Mouse (Mus musculus): Measurements from ENCODE around the gene Tango2. TPM values are rescaled to one million over a fixed set of nuclear protein-coding genes. Genes with fewer than 3 reads are reported as not detected.

Gene Tango2
- polyA plus RNA-seq (2015; fragmentation: Nextera tagmentation; extraction: Ambion mirVana) = 24.6 and 33.0 TPM in 2 replicates

DNA sequence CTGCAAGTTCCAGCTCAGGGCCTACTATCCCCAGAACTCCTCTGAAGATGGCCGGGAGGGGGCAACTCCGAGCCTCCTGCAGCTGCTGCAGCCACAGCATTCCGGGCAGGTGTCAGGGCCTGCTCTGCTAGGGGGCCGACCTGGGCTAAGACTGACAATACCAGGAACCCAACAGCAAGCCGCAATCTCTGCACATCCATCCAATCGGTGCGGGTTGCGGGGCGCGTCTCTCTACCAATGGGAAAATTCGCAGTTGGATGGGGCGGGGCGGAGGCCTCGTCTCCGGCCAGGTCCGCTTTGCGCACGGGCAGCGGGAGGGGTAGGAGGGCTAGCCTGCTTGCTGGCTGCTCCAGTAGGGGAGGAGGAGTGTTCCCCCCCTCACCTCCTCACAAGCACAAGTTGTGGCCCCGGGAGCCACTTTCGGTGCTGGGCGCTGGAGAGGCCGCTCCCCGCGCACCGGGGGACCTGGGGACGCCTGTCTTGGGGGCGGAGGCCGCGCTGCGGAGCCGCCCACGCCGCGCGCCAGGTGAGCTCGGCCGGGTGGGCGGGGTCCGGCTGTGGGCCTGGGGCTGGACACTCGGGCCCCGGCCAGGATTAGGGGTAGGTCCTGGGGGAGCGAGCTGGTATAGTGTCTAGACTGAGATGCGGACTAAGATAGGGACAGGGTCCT is at the start of gene Tango2, which contains the start of gene Arvcf:
Gene Tango2 (minus strand): TSS at position 173 of the 670 bp plus-strand sequence.
Gene Arvcf (plus strand): TSS at position 252 of the 670 bp plus-strand sequence.
- Histone ChIP-seq H3K36me3 (no peaks in the 10 kb centered on the region), H3K4me1 (peaks cover 26% of the 10 kb centered on the region), H3K4me3 (peak within 1 kb of the TSS; percentile 67), H3K4me2 (peak within 1 kb of the TSS; percentile 91), H3K27me3 (peaks cover 30% of the 10 kb centered on the region), H3K9me3 (no peaks in the 10 kb centered on the region), H3K9ac (peak within 1 kb of the TSS; percentile 52), H3K27ac (no peak within 1 kb of the TSS)
- ATAC-seq (ENCODE audit: borderline replicate concordance, extremely low read depth, low FRiP score, low TSS enrichment) = peak; percentile 77
- under 1% methylated on average over 44 of the region's 44 CpGs for WGBS

DNA sequence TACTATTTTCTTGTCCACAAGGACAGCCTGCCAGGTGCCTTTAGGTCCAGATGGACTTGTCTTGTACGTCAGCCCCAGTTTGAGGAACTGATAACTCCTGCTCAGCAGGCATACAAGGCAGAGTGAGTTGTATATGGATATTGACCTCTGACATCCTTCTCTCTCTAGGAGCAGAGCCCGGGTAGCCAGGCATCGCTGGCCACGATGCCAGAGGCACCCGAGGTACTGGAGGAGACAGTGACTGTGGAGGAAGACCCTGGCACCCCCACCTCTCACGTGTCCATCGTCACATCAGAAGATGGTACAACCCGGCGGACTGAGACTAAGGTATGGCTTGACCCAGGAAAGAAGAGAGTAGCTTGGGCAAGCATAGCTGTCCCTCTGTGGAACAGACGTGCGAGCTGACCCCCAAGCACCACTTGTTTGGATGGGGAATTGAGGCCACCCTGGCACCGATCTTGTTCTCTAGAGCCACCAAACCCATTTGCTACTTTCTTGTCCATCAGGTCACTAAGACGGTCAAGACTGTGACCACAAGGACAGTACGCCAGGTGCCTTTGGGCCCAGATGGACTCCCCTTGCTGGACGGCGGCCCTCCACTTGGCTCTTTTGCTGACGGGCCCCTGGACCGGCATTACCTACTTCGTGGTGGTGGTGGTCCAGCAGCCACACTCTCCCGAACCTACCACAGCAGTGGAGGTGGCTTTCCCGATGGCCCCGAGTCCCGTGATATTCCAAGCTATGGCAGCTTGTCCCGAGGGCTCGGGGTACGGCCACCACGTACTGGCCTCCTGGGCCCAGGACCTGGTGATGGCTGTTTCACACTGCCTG is 49.1 kb upstream of the Tango2 start:
- no peak overlapping the region for H3K4me3 ChIP-seq
- H3K36me3 ChIP-seq = peaks cover 23% of the 10 kb centered on the region
- H3K9ac ChIP-seq = no peak overlapping the region
- no peak for ATAC-seq (ENCODE audit: borderline replicate concordance, extremely low read depth, low FRiP score, low TSS enrichment)
- WGBS = 94% methylated on average over 27 of the region's 27 CpGs
- H3K4me1 ChIP-seq = peaks cover 52% of the 10 kb centered on the region
- no peaks in the 10 kb centered on the region for H3K27me3 ChIP-seq
- H3K9me3 ChIP-seq = no peaks in the 10 kb centered on the region
- no peak overlapping the region for H3K27ac ChIP-seq
- H3K4me2 ChIP-seq = no peak overlapping the region

DNA sequence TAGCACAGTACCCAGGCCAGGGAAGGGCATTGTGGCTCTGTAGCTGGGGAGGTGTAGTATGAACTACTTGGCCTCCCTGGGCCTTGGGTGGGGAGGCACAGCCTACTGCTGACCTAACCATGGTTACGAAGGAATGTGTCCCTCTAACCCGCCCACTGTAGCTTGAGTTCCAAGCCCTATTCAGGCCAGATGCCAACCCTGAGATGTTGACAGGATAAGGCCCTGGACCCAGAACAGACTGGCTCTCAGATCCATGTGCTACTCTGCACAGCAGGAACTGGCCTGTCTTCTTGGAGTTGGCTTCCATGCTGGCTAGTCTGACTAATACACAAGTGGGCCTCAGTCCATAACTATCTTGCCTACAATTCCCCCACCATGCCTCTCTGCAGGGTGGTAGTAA is 48.3 kb upstream of the Tango2 start:
- ATAC-seq (ENCODE audit: borderline replicate concordance, extremely low read depth, low FRiP score, low TSS enrichment) = no peak
- peak overlapping the region; percentile 74 for H3K27ac ChIP-seq
- H3K9ac ChIP-seq = no peak overlapping the region
- no peaks in the 10 kb centered on the region for H3K9me3 ChIP-seq
- H3K27me3 ChIP-seq = no peaks in the 10 kb centered on the region
- H3K4me1 ChIP-seq = peaks cover 52% of the 10 kb centered on the region
- WGBS = 26% methylated on average over 2 of the region's 2 CpGs
- no peak overlapping the region for H3K4me3 ChIP-seq
- no peak overlapping the region for H3K4me2 ChIP-seq
- peaks cover 23% of the 10 kb centered on the region for H3K36me3 ChIP-seq

DNA sequence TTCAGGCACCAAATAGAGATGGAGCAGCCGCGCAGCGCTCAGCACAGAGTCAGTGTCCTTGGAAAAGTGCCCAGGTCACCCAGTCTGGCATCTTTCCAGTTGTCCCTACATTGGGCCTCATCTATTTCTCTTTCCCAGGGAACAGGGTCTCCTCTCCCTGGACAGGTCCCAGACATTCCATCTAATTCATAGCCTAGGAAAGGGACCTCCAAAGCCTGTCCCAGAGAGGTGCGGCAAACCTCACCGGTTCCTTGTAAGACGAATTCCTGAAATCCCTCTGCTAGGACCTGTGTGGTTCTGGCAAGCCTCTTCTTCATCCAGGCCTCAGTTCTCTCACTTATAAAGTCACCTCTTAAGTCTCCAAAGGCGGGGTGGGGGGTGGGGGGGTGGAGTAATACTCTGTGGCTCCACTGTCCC is 47.7 kb upstream of the Tango2 start:
- no peak overlapping the region for H3K9ac ChIP-seq

DNA sequence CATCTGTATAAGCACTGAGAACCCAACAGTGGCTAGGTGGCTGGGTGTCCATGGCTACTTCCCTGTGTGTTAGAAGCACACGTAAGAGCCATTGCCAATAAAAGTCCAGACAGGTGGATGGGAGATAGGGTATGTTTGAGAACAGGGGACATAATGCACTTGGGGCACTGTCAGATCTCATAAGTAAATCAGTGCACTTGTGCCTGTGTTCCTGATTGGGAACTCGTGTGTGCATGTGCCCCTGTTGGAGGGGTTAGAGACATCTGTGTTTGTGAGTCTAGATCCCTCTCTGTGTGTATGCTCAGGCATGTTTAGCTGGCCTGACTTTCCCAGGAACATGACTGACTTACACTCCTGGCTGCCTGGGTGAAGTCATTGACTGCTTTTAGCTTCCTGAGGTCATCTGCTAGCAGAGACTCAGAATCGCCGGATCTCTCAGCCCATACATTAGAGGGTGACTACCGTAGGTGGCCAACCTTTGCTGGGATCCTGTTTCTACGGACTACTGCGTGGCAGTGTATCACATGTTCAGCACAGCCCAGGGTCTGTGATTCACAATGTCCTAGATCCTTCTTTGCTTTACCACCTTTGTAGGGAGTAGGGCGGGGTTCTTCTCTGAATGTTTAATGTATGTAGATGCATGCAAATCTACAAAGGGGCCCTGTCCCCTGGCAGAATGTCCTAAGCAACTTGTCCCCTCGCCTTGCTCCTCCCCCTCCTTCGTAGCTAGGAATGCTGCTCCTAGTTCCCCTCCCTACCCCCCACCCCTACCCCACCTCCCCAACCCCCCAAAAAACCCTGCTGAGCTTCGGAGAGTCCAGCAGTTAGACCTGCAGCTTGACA is 47.1 kb upstream of the Tango2 start:
- ATAC-seq (ENCODE audit: borderline replicate concordance, extremely low read depth, low FRiP score, low TSS enrichment) = peak; percentile 4; the same call in 1 of the 2 replicates
- 19% methylated on average over 11 of the region's 11 CpGs for WGBS
- H3K9ac ChIP-seq = no peak overlapping the region

More for the DNA sequence above, 47.7 kb upstream of the Tango2 start:
- H3K27ac ChIP-seq = peak overlapping the region; percentile 74
- no peak overlapping the region for H3K4me3 ChIP-seq
- H3K36me3 ChIP-seq = peaks cover 23% of the 10 kb centered on the region
- 0 out of 2 replicates have a peak overlapping the region, but pooled peaks have one; percentile 2 for H3K4me2 ChIP-seq
- no peaks in the 10 kb centered on the region for H3K9me3 ChIP-seq
- no peaks in the 10 kb centered on the region for H3K27me3 ChIP-seq
- WGBS = 26% methylated on average over 6 of the region's 7 CpGs
- 0 out of 2 replicates have a peak, but pooled peaks have one; percentile 2 for ATAC-seq (ENCODE audit: borderline replicate concordance, extremely low read depth, low FRiP score, low TSS enrichment)
- H3K4me1 ChIP-seq = peaks cover 46% of the 10 kb centered on the region

DNA sequence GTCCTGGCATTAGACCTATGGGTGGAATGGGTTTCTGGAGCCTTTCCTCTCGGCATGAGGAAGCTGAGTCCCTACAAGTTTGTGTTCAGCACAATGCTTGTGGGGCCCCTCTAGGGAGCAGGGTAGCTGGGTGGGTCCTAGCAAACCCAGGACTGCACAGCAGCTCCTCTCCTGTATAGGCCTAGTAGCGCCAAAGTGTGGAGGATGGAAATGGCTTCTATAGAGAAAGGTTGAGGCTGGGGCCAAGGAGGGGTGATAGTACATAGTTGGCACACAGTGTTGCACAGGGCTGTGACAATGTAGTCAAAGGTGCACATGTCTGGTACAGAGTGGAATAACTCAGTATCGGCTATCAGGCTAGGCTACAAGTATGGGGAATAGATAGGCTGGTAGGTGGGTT is 46.2 kb upstream of the Tango2 start:
- H3K4me3 ChIP-seq = no peak overlapping the region

More for the DNA sequence above, 47.1 kb upstream of the Tango2 start:
- no peak overlapping the region for H3K4me3 ChIP-seq
- H3K27me3 ChIP-seq = no peaks in the 10 kb centered on the region
- H3K4me2 ChIP-seq = peak overlapping the region; percentile 2; the same call in 1 of the 2 replicates
- H3K36me3 ChIP-seq = peaks cover 23% of the 10 kb centered on the region
- peak overlapping the region; percentile 74 for H3K27ac ChIP-seq
- no peaks in the 10 kb centered on the region for H3K9me3 ChIP-seq
- H3K4me1 ChIP-seq = peaks cover 40% of the 10 kb centered on the region

DNA sequence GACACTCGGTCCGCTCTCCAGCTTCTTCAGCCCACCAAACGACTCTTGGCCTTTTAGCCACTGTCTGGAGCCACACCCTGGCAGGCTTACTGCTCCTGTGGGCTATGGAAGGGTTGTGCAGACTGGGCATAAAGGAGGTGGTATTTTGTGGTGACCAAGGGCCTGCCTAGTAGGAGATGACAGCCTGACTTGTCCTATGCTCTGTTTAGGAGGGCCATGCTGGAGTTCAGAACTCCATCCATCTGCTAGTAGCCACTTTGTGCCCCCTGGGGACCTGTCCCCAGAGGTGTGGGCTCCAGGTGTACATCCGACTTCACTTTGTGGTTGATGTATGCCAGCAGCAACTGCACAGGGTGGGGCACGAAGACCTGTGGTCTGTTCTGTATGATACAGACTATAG is 45.7 kb upstream of the Tango2 start:
- Histone ChIP-seq H3K27me3 (no peaks in the 10 kb centered on the region), H3K4me2 (peak overlapping the region; percentile 95), H3K4me3 (peak overlapping the region; percentile 63), H3K4me1 (peaks cover 45% of the 10 kb centered on the region), H3K36me3 (peaks cover 15% of the 10 kb centered on the region), H3K27ac (peak overlapping the region; percentile 70; the same call in 1 of the 2 replicates), H3K9me3 (no peaks in the 10 kb centered on the region), H3K9ac (peak overlapping the region; percentile 72)
- no peak for ATAC-seq (ENCODE audit: borderline replicate concordance, extremely low read depth, low FRiP score, low TSS enrichment)
- WGBS = 58% methylated on average over 5 of the region's 5 CpGs

More for the DNA sequence above, 46.2 kb upstream of the Tango2 start:
- Histone ChIP-seq H3K4me2 (peak overlapping the region; percentile 95), H3K27me3 (no peaks in the 10 kb centered on the region), H3K27ac (no peak overlapping the region), H3K4me1 (peaks cover 41% of the 10 kb centered on the region), H3K9me3 (no peaks in the 10 kb centered on the region), H3K9ac (no peak overlapping the region), H3K36me3 (peaks cover 19% of the 10 kb centered on the region)
- ATAC-seq (ENCODE audit: borderline replicate concordance, extremely low read depth, low FRiP score, low TSS enrichment) = no peak
- WGBS = 70% methylated on average over 3 of the region's 3 CpGs

DNA sequence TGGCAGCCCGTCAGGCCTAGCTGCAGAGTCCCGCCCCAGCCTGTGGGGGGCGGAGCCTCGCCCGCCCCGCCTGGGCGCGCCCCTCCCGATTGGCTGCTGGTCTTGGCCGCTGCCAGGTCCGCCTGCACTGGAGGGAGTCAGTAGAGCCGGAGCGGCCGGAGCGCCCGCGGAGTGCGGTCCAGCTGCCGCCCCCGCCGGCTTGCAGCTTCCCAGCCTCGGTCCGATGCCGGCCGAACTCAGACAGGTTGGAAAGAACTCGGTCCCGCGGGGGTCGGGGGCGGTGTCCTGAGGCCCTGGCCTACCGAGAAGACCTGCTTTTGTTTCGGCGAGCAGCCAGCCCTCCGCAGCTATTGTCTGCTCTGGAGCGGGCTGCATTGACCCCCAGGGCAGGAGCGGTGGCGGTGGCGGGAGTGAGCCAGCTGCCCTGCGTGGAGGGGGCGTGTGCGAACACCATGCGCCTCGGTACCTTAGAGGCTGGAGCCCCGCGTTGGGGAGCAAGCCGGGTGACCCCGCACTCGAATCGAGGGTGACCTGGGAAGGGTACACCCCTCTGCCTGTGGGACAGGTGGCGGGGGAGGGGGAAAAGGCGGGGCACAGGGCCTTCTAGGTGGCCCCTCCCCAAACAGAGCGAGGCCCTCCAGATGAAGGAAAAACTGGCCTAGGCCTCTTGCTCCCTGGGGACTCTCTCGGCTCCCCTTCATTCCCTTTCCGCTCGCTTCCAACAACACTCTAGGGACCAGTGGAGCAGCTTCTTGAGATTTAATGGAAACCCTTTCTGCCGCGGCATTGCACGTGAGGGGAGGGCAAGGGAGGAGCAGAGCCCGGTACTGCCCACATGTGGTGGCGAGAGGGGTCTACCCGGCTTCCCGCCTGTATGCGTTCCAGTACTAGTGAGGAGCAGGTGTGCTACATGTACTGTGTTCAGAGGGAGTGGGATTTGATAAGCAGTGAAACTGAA is 44.8 kb upstream of the Tango2 start:
- no peaks in the 10 kb centered on the region for H3K27me3 ChIP-seq
- peak overlapping the region; percentile 63 for H3K4me3 ChIP-seq
- no peaks in the 10 kb centered on the region for H3K9me3 ChIP-seq
- peak overlapping the region; percentile 72 for H3K9ac ChIP-seq
- H3K4me1 ChIP-seq = peaks cover 54% of the 10 kb centered on the region
- peak overlapping the region; percentile 70 for H3K27ac ChIP-seq
- H3K4me2 ChIP-seq = peak overlapping the region; percentile 95
- ATAC-seq (ENCODE audit: borderline replicate concordance, extremely low read depth, low FRiP score, low TSS enrichment) = peak; percentile 79
- WGBS = under 1% methylated on average over 62 of the region's 63 CpGs
- H3K36me3 ChIP-seq = peaks cover 6% of the 10 kb centered on the region

DNA sequence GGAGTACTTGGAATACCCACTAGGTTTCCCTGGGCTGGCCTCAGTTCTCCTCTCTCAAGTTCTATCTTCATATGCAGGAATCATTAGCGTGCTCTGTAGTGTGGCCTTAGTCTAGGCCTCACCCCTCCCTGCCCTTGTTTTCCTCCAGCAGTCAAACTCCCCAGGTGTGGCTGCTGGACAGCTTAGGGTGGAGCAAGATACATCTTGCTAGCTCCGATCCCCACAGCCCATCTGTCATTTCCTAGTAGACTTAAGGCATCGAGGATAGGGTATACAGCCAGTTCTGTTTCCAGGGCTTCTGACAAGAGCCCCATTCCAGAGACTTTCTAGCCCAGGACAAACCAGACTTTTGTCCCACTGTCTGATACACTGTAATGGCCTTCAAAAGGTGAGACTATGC is 43.8 kb upstream of the Tango2 start:
- no peak overlapping the region for H3K4me3 ChIP-seq
- no peak for ATAC-seq (ENCODE audit: borderline replicate concordance, extremely low read depth, low FRiP score, low TSS enrichment)
- H3K27ac ChIP-seq = no peak overlapping the region
- no peaks in the 10 kb centered on the region for H3K36me3 ChIP-seq
- H3K4me2 ChIP-seq = no peak overlapping the region
- no peaks in the 10 kb centered on the region for H3K9me3 ChIP-seq
- H3K27me3 ChIP-seq = no peaks in the 10 kb centered on the region
- H3K9ac ChIP-seq = no peak overlapping the region
- 82% methylated on average over 3 of the region's 3 CpGs for WGBS
- peaks cover 62% of the 10 kb centered on the region for H3K4me1 ChIP-seq

DNA sequence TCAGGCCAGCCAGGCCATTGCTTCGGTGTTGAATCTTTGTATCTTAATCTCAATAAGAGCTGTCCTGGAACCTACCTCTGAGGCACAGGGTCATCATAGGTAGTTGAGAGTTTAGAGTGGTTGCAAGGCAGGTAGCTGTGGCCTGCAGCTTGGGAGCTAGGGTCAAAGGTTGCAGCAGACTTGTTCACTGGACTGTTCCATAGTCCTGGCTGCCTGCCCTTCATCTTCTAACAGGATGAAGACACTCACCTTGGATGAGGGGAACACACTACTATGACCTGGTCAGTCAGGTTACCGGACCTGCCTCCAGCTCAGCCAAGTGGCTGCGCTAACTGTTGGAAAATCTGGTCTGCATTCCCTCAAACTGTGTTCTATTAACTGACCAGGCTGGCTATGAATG is 43.2 kb upstream of the Tango2 start:
- Histone ChIP-seq H3K27ac (no peak overlapping the region), H3K4me3 (no peak overlapping the region), H3K27me3 (no peaks in the 10 kb centered on the region), H3K9me3 (no peaks in the 10 kb centered on the region), H3K36me3 (no peaks in the 10 kb centered on the region), H3K4me2 (no peak overlapping the region), H3K4me1 (peaks cover 57% of the 10 kb centered on the region), H3K9ac (no peak overlapping the region)
- no peak for ATAC-seq (ENCODE audit: borderline replicate concordance, extremely low read depth, low FRiP score, low TSS enrichment)
- WGBS = 98% methylated on average over 3 of the region's 3 CpGs

Measured in lung, embryonic 15.5 days (tissue).